Mouse (Mus musculus) spleen, adult 2 months (tissue): ENCODE measurements around the gene Gmfb. TPM values are rescaled to one million over a fixed set of nuclear protein-coding genes. Genes with fewer than 3 reads are reported as not detected.

Source experiments
- DNase-seq, 2 experiments: peaks; one replicate each; pipeline versions ENCODE4 v3.0.0 to v3.0.0-alpha.2; 2012 to 2021; ENCODE audit warnings: low spot score in 2 of 2, low read depth in 1 of 2
- H3K27ac ChIP-seq: fragments of 200-500 bp; 2 replicates; pipeline ENCODE4 v1.5.1; 2012; ENCODE audit warnings: low read length, inconsistent platforms; ENCODE audit not compliant: insufficient read depth
- H3K27me3 ChIP-seq: fragments of 200-500 bp; 2 replicates; pipeline ENCODE4 v1.6.1; 2012; ENCODE audit warnings: mild to moderate bottlenecking, moderate library complexity, low read length, inconsistent platforms; ENCODE audit not compliant: control insufficient read depth, insufficient read depth
- H3K36me3 ChIP-seq: fragments of 200-500 bp; 2 replicates; pipeline ENCODE4 v1.6.1; 2012; ENCODE audit warnings: mild to moderate bottlenecking, low read length, inconsistent platforms; ENCODE audit not compliant: control insufficient read depth, insufficient read depth
- H3K4me1 ChIP-seq: fragments of 200-500 bp; 2 replicates; pipeline ENCODE4 v1.6.1; 2011; ENCODE audit warnings: inconsistent platforms; ENCODE audit not compliant: control insufficient read depth, insufficient read depth, insufficient read length
- H3K4me3 ChIP-seq: fragments of 200-500 bp; 2 replicates; pipeline ENCODE4 v1.5.1; 2011; ENCODE audit warnings: mild to moderate bottlenecking, inconsistent platforms; ENCODE audit not compliant: insufficient read depth, insufficient read length; ENCODE audit errors: extremely low read depth
- CTCF ChIP-seq: fragments of 200-500 bp; IDR thresholded peaks from 2 replicates; pipeline ENCODE4 v1.5.1; 2011; ENCODE audit warnings: mild to moderate bottlenecking, inconsistent platforms; ENCODE audit not compliant: insufficient read depth, insufficient read length, insufficient replicate concordance; ENCODE audit errors: extremely low read depth
- POLR2A ChIP-seq: fragments of 200-500 bp; IDR thresholded peaks from 2 replicates; pipeline ENCODE4 v1.6.1; 2011; ENCODE audit warnings: low read depth, low read length, inconsistent platforms
- WGBS: fragments of 180-500 bp; shearing (Covaris S2); methylation state at CpG from one replicate; pipeline ENCODE4 v1.1.7; 2018; 5-methylcytosine and 5-hydroxymethylcytosine counted together
- polyA plus RNA-seq: library from polyadenylated mRNA; depleted of rRNA; stranded (reverse); fragments of >200 nt; gene quantifications from 2 replicates; pipeline ENCODE4 v1.2.3, GENCODE M21; 2012; rRNA removed

Gmfb gene
- polyA plus RNA-seq = 6.9 and 7.5 TPM in 2 replicates

GRCm38 (mm10) chr14:46821873-46822716 lies at the start of gene Gmfb:
Gene Gmfb, minus strand, starts transcription at chr14:46822242.
- Histone ChIP-seq H3K36me3 (peaks cover under 1% of the 10 kb centered on the region; the same call in 1 of the 2 replicates), H3K27me3 (no peaks in the 10 kb centered on the region), H3K27ac (peak within 1 kb of the TSS; percentile 98), H3K4me1 (peaks cover 6% of the 10 kb centered on the region; the same call in 1 of the 2 replicates), H3K4me3 (peak within 1 kb of the TSS; percentile 82)
- TF ChIP-seq POLR2A (peak; percentile 82), CTCF (no peak)
- 1% methylated on average over 65 of the region's 65 CpGs for WGBS
- DNase-seq = peak; percentile 86 to 96

DNA sequence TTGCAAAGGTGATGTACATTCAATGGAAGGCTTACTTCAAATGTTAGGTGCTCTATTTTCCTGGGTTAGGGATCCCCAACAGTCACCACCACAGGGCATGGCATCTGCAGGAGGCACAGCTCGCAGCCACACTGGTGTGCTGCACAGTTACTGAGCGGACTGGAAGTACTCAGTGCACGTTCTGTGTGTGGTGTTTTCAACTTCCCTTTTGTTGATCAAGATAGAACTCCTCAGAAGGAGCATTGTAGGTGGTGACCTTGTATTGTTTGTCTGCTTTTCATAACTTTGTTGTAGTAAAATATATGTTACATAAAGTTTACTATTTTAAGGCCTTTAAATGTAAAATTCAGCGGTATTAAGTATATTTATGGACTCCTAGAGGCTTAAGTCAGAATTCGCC lies 40.9 kb upstream of the Gmfb start:
- WGBS = 76% methylated on average over 5 of the region's 5 CpGs
- H3K36me3 ChIP-seq = no peaks in the 10 kb centered on the region
- no peaks in the 10 kb centered on the region for H3K4me1 ChIP-seq
- no peak overlapping the region for H3K4me3 ChIP-seq
- no peak for DNase-seq
- no peak overlapping the region for H3K27ac ChIP-seq
- H3K27me3 ChIP-seq = no peaks in the 10 kb centered on the region
- TF ChIP-seq CTCF = no peak
- no peak for TF ChIP-seq POLR2A

- no peak overlapping the region for H3K27ac ChIP-seq
- H3K36me3 ChIP-seq = peaks cover 3% of the 10 kb centered on the region; the same call in 1 of the 2 replicates
- H3K27me3 ChIP-seq = no peaks in the 10 kb centered on the region
- TF ChIP-seq POLR2A = no peak
- 97% methylated on average over 11 of the region's 11 CpGs for WGBS
- no peaks in the 10 kb centered on the region for H3K4me1 ChIP-seq
- DNase-seq = no peak
- H3K4me3 ChIP-seq = no peak overlapping the region
Measured at GRCm38 (mm10) chr14:46853677-46854076, 31.6 kb upstream of the Gmfb start.

DNA sequence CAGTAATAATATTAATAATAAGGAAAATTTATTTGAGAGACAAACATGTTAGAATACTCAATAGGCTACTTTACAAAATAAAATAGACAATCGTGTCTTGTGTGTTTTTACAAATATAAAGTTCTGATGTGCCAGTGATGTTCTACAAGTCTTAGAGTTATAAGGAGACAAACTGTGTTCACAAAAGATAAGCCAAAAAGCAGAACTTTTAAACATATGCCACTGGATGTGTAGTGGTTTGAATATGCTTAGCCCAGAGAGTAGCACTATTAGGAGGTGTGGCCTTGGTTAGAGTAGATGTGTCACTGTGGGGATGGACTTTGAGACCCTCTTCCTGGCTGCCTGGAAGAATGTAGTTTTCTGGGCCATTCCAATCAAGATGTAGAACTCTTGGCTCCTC lies 27.7 kb upstream of the Gmfb start:
- H3K4me1 ChIP-seq = no peaks in the 10 kb centered on the region
- peaks cover 4% of the 10 kb centered on the region; the same call in 1 of the 2 replicates for H3K36me3 ChIP-seq
- no peaks in the 10 kb centered on the region for H3K27me3 ChIP-seq
- H3K27ac ChIP-seq = no peak overlapping the region
- WGBS = 84% methylated on average over 1 of the region's 1 CpGs
- DNase-seq = no peak
- TF ChIP-seq POLR2A (no peak), CTCF (no peak)
- H3K4me3 ChIP-seq = no peak overlapping the region

DNA sequence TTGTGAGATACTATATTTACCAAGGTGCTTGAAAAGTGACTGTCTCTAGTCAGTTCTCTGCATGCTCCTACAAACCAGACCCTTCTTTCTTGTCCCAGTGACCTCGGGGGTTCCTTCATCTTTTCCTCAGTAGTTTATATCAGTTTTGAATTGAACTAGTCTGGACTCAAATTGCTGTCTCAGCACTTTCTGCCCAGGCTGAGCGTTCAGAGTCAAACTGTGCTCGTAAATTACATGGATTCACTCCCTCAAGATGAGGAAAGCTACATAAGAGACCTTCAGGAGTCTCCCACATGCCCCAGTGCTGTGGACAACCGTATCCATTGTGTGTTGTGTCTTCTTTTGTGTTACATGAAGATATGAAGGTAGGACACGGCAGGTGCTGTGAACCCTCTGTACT lies 26.7 kb upstream of the Gmfb start:
- no peak for DNase-seq
- no peak for TF ChIP-seq CTCF
- no peak for TF ChIP-seq POLR2A
- H3K27me3 ChIP-seq = no peaks in the 10 kb centered on the region
- 0 out of 2 replicates have a peak, but pooled peaks cover 2% of the 10 kb centered on the region for H3K36me3 ChIP-seq
- H3K27ac ChIP-seq = no peak overlapping the region
- no peak overlapping the region for H3K4me3 ChIP-seq
- WGBS = 90% methylated on average over 5 of the region's 5 CpGs
- H3K4me1 ChIP-seq = no peaks in the 10 kb centered on the region

- Histone ChIP-seq H3K36me3 (0 out of 2 replicates have a peak, but pooled peaks cover 1% of the 10 kb centered on the region), H3K27ac (no peak overlapping the region), H3K27me3 (no peaks in the 10 kb centered on the region), H3K4me3 (no peak overlapping the region), H3K4me1 (no peaks in the 10 kb centered on the region)
- WGBS = 94% methylated on average over 4 of the region's 4 CpGs
- no peak for DNase-seq
- TF ChIP-seq CTCF = no peak
- TF ChIP-seq POLR2A = no peak
Measured at GRCm38 (mm10) chr14:46848063-46848590, 26.1 kb upstream of the Gmfb start.

DNA sequence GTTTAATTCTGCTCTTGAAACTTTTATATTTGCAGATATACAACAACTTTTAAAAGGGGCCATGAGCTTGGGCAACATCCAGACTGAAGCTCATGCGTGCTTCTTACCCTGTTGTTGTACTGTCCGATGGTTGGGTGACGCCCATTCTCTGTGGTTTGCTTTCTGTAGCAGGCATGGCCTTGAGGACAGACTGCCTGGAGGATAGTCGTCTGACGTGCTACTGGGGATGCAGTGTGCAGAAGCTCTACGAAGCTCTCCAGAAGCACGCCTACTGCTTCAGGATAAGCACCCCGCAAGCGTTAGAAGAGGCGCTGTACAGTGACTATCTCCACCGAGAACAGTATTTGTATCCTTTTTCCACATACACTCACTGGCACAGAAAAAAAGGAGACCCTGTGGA lies 23.7 kb upstream of the Gmfb start:
- H3K36me3 ChIP-seq = peaks cover 11% of the 10 kb centered on the region; the same call in 1 of the 2 replicates
- H3K4me3 ChIP-seq = no peak overlapping the region
- DNase-seq = no peak
- WGBS = 96% methylated on average over 11 of the region's 11 CpGs
- H3K27ac ChIP-seq = no peak overlapping the region
- no peaks in the 10 kb centered on the region for H3K27me3 ChIP-seq
- no peak for TF ChIP-seq CTCF
- no peak for TF ChIP-seq POLR2A
- no peaks in the 10 kb centered on the region for H3K4me1 ChIP-seq
